Mouse (Mus musculus) urinary bladder, postnatal 10 days (tissue): ENCODE measurements around the gene Isoc2a.
A peak's percentile ranks its signal among the peaks of the same experiment; 100 is the strongest.
"Not testable (repeated sequence)": the region's sequence is repeated elsewhere in the genome, so short reads cannot be mapped to it uniquely, and the experiment has no call there.

Experiments used
- DNase-seq: peaks from one replicate; pipeline ENCODE4 v3.0.0; 2022; ENCODE audit warnings: low spot score

Gene Isoc2a

GRCm38 (mm10) chr7:4876753-4877221, at the start of gene Isoc2a:
Gene Isoc2a, plus strand, starts transcription at chr7:4877153.
- DNase-seq = peak; percentile 58

- DNase-seq = no peak
These were observed 46.5 kb upstream of the Isoc2a start for GRCm38 (mm10) chr7:4830476-4830875.

DNA sequence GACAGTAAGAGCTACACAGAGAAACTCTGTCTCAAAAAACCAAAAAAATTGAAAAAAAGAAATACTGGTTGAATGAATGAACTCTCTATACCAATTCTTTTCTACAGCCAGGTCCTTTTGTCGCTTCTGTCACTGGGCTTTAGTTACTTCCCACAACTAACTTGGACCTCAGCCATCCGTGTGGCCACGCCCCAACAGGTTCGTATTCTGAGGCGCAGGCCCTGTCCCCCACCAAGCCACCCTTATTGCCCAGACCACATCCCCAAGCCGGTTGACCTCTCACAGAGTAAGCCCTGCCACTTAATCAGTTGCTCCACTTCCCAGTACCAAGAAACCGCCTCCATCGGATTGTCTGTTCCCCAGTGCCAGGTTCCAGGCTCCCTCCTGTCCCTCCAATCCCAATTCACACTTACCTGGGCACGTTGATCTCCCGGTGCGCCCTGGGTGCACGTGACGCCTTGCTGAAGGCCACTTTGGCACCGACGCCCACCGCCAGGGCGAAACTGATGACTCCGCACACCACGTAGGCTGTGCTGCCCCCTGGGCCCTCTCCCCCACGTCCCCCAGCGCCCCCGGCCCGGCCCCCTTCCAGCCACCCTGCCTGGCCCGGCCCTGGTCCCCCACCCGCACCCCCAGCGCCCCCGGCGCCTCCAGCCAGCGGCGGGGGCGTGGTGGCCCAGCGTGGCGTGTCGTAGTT, 41.2 kb upstream of the Isoc2a start:
- DNase-seq = no peak

DNA sequence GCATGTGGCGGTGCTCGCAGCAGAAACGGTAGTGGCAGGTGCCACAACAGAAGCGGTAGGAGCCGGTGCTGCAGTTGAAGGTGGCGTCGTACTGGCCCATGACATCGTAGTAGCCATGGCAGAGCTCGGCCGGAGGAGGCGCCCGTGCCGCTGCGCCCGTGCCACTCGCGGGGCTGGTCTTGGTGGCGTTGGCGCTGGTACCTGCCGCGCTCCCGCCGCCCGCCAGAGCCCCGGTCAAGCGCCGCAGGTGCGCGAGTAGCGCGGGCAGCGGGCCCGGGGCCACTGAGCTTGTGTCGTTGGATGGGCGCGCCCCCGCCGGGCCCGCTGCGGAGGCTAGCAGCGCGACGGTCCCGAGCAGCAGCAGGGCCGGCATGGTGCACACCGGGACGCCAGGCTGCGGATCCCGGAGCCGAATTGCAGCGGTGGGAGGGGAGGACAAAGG, 40.6 kb upstream of the Isoc2a start:
- DNase-seq = no peak

GRCm38 (mm10) chr7:4837639-4838038, 39.3 kb upstream of the Isoc2a start:
- no peak for DNase-seq

GRCm38 (mm10) chr7:4842077-4842476, 34.9 kb upstream of the Isoc2a start:
- no peak for DNase-seq

GRCm38 (mm10) chr7:4842634-4843131, 34.3 kb upstream of the Isoc2a start:
- DNase-seq = no peak

GRCm38 (mm10) chr7:4843604-4844244, 33.2 kb upstream of the Isoc2a start:
- no peak for DNase-seq

GRCm38 (mm10) chr7:4844245-4844916, 32.6 kb upstream of the Isoc2a start, which contains the start of gene Shisa7:
Gene Shisa7, minus strand, starts transcription at chr7:4844696.
- no peak for DNase-seq

DNA sequence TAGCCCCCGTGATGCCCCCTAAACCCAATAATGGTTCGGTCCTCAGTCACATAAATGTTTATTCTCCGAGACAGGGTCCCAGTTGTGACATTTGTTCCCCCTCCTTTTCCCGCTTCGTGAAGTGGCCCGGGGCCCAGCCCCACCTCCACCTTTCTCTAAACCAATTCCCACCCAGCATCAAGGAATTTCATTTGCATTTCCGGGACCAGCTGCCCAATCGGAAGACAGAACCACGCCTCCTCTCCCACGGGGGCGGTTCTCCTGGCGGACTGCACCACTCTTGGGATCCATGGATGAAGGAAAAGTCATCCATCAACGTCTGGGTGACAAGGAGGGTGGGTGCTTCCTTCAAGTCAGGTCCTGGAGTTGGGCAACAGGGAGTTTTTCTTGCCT, 32.0 kb upstream of the Isoc2a start:
- no peak for DNase-seq

DNA sequence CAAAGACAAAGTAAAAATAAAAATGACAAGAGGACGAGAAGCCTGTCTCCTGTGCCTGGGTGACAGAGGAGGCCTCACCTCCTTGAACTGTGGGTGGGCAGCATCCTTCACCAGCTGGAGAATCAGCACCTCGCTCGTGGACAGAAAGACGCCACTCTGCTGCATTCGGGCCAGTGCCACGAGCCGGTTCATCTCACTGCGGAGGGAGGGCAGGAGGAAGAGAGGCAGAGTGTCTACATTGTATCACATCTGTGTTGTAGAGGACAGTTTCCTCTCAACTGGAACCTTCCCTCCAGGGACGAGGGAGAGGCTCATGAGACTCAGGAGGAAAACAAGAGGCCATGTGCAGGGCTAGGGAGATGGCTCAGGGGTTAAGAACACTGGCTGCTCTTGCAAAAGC, 27.6 kb upstream of the Isoc2a start:
- no peak for DNase-seq

- DNase-seq = no peak
These were observed 26.2 kb upstream of the Isoc2a start for GRCm38 (mm10) chr7:4850621-4851314.

DNA sequence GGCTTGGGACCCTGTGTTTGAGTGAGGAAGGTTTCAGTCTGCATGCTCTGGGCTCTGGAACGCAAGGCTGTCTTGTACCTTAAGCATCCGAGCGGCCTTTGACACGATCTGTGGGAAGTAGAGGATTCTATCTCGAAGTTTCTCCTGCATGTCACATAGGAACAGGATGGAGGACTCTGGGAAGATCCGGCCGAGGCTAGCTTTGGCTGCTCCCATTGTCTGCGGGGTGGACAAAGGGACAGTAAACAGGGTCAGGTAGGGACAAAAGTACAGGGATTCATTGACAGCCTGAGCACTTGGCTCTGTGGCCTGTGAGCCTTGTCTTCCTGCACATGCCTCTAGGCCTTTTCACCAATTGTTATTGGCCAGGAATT, 25.7 kb upstream of the Isoc2a start:
- DNase-seq = no peak

DNA sequence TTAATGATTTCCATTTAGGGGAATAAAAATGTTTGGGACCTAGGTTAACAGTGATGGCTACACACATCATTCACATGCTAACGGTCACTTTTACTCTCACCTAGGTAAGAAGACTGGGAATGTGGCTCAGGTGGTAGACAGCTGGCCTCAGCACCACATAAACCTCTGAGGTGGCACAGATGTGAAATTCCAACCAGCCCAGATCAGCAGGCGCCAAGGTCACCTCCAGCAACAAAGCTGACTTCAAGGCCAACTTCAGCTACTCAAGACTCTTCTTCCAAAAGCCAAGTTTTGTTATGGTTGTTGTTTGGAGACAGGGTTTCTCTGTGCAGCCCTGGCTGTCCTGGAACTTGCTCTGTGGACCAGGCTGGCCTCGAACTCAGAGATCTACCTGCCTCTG, 23.3 kb upstream of the Isoc2a start:
- no peak for DNase-seq

- no peak for DNase-seq
These were observed 20.4 kb upstream of the Isoc2a start for GRCm38 (mm10) chr7:4856508-4856907.

DNA sequence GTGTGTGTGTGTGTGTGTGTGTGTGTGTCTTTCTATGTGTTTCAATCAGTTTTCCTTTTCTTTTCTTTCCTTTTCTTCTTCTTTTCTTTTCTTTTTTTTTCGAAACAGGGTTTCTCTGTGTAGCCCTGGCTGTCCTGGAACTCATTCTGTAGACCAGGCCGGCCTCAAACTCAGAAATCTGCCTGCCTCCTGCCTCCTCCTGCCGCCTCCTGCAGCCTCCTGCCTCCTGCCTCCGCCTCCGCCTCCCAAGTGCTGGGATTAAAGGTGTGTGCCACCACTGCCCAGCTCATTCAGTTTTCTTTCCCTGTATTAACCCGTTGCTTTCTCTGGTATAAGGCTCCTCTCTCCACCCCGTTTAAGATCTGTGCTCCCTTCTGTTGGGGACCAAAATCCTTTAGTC, 19.6 kb upstream of the Isoc2a start:
- DNase-seq = no peak

DNA sequence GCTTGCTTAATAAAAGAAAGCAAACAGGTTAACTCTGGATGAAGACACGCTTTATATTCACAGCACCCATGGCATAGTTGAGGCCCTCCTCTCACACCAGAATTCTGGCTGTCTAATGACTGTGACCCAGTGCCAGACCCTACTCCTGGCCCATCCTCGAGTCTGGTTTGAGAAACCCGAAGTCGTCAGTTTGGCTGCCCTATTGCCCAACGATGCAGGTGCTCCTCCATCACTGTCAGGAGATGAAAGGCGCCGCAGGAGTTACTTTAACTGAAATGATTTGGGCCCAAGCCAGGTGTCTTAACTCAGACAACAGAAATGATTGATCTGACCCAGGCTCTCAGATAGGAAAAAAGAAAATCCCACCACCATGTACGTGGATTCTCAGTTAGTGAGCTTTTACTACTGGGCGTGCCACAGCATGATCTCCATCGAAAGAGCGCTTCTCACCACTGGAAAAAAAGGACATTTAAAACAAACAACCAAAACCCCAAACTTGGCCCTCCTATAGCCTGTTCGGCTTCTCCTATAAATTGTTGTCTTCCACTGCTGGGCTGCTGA, 17.5 kb upstream of the Isoc2a start:
- DNase-seq = no peak

DNA sequence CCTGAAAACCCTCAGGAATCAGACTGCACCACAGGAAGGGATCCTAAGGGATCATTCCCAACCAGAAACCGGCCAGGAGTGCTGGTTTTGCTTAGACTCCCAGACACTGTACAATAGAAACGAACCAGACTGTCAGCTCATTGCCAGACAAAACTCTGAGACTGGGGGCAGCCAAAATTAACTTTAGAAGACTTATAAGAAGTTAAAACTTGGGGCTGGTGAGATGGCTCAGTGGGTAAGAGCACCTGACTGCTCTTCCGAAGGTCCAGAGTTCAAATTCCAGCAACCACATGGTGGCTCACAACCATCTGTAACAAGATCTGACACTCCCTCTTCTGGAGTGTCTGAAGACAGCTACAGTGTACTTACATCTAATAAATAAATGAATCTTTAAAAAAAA, 16.0 kb upstream of the Isoc2a start:
- DNase-seq = not testable (repeated sequence)

- no peak for DNase-seq
These were observed 13.9 kb upstream of the Isoc2a start for GRCm38 (mm10) chr7:4863041-4863440.

GRCm38 (mm10) chr7:4863541-4864080, 13.3 kb upstream of the Isoc2a start:
- DNase-seq = no peak

- no peak for DNase-seq
These were observed 12.7 kb upstream of the Isoc2a start for GRCm38 (mm10) chr7:4864130-4864845.
